Comparison of ENCODE assay signal across 17 mouse cellular contexts in genomic region chr2:157705777-157706158, GRCm38 (mm10). TPM values are rescaled to one million over a fixed set of nuclear protein-coding genes. Genes with fewer than 3 reads are reported as not detected.
A peak's percentile ranks its signal among the peaks of the same experiment; 100 is the strongest.
DNase-seq lines count a peak whose midpoint lies in the region; ATAC-seq and TF ChIP-seq lines count a peak whose summit lies in the region.
"Had no signal": no experiment of that assay in that cellular context is flagged by ENCODE, and none has a peak within 500 bp of the region (broad histone marks: within the 10 kb centered on the region; RNA-seq: fewer than 3 reads in every experiment).

No protein-coding gene starts in this region.

- H3K4me1 ChIP-seq in hindbrain, embryonic 10.5 days (replicated peaks): peaks cover 52% of the 10 kb centered on the region
- peaks cover 12% of the 10 kb centered on the region; the same call in 1 of the 2 replicates for H3K4me1 ChIP-seq in hindbrain, postnatal 0 days (ENCODE audit: insufficient read depth, low read length)
- peaks cover 62% of the 10 kb centered on the region for H3K4me1 ChIP-seq in midbrain, embryonic 13.5 days (replicated peaks)
- H3K4me1 ChIP-seq in midbrain, postnatal 0 days (ENCODE audit: insufficient read depth, low read length): peaks cover 21% of the 10 kb centered on the region
- H3K4me1 ChIP-seq in hindbrain, embryonic 15.5 days (replicated peaks): peaks cover 50% of the 10 kb centered on the region
- H3K4me1 ChIP-seq: liver, embryonic 13.5 days had no signal

- no peak for TF ChIP-seq CTCF in hindbrain, postnatal 0 days (IDR thresholded peaks at IDR 0.05; ENCODE audit: low read depth)
- TF ChIP-seq CTCF in midbrain, postnatal 0 days (IDR thresholded peaks at IDR 0.05): no peak

- DNase-seq in hindbrain, embryonic 10.5 days (ENCODE audit: low spot score): no peak
- DNase-seq in hindbrain, postnatal 0 days (ENCODE audit: low spot score): no peak
- no peak for DNase-seq in midbrain, postnatal 0 days (ENCODE audit: low spot score)
- no peak for DNase-seq in urinary bladder, postnatal 10 days (ENCODE audit: low spot score)
- no peak for DNase-seq in heart, adult 8-10 months (ENCODE audit: low spot score)
- DNase-seq: adrenal gland, postnatal 25 days; cerebellum, adult 11-12 months; cerebellum, postnatal 14 days; heart, postnatal 10 days; liver, embryonic 13.5 days; lung, embryonic 14.5 days; thymus, postnatal 36 days had no signal

- H3K4me3 ChIP-seq in hindbrain, embryonic 10.5 days: 0 out of 2 replicates have a peak overlapping the region, but pooled peaks have one; percentile 9
- H3K4me3 ChIP-seq in hindbrain, postnatal 0 days (ENCODE audit: low read length): no peak overlapping the region
- no peak overlapping the region for H3K4me3 ChIP-seq in midbrain, embryonic 13.5 days (replicated peaks)
- no peak overlapping the region for H3K4me3 ChIP-seq in midbrain, postnatal 0 days (ENCODE audit: low read depth, low read length)
- H3K4me3 ChIP-seq in hindbrain, embryonic 15.5 days: no peak overlapping the region
- H3K4me3 ChIP-seq: left cerebral cortex, adult 2 months; liver, embryonic 13.5 days had no signal

- no peak overlapping the region for H3K4me2 ChIP-seq in hindbrain, postnatal 0 days (ENCODE audit: low read depth, low read length)
- H3K4me2 ChIP-seq in midbrain, embryonic 13.5 days (replicated peaks): no peak overlapping the region
- no peak overlapping the region for H3K4me2 ChIP-seq in midbrain, postnatal 0 days (ENCODE audit: low read depth, low read length, poor library complexity, severe bottlenecking)
- H3K4me2 ChIP-seq in hindbrain, embryonic 15.5 days: no peak overlapping the region
- H3K4me2 ChIP-seq: heart, embryonic 11.5 days; liver, embryonic 13.5 days; lung, embryonic 14.5 days had no signal

- no peak for ATAC-seq in hindbrain, postnatal 0 days
- ATAC-seq in midbrain, embryonic 13.5 days: 0 out of 2 replicates have a peak, but pooled peaks have one; percentile 12
- no peak for ATAC-seq in midbrain, postnatal 0 days (ENCODE audit: low FRiP score)
- no peak for ATAC-seq in hindbrain, embryonic 15.5 days (ENCODE audit: low FRiP score, low read depth)
- ATAC-seq: inflammation-experienced regulatory T-cells, adult 6 months had no signal

- peaks cover 43% of the 10 kb centered on the region for H3K27me3 ChIP-seq in hindbrain, embryonic 10.5 days (ENCODE audit: insufficient read depth, poor library complexity, severe bottlenecking)
- H3K27me3 ChIP-seq in hindbrain, postnatal 0 days (ENCODE audit: insufficient read depth, low read length): no peaks in the 10 kb centered on the region
- no peaks in the 10 kb centered on the region for H3K27me3 ChIP-seq in midbrain, embryonic 13.5 days
- H3K27me3 ChIP-seq in midbrain, postnatal 0 days (ENCODE audit: insufficient read depth, low read length): no peaks in the 10 kb centered on the region
- H3K27me3 ChIP-seq in hindbrain, embryonic 15.5 days: no peaks in the 10 kb centered on the region

- 51% methylated on average over 8 of the region's 8 CpGs for WGBS in hindbrain, embryonic 10.5 days
- WGBS in hindbrain, postnatal 0 days: 37% methylated on average over 8 of the region's 8 CpGs
- 37% methylated on average over 8 of the region's 8 CpGs for WGBS in midbrain, embryonic 13.5 days
- 34% methylated on average over 8 of the region's 8 CpGs for WGBS in midbrain, postnatal 0 days
- 34% methylated on average over 8 of the region's 8 CpGs for WGBS in hindbrain, embryonic 15.5 days

- no peaks in the 10 kb centered on the region for H3K9me3 ChIP-seq in hindbrain, embryonic 10.5 days
- H3K9me3 ChIP-seq in hindbrain, postnatal 0 days (ENCODE audit: low read length): no peaks in the 10 kb centered on the region
- no peaks in the 10 kb centered on the region for H3K9me3 ChIP-seq in midbrain, embryonic 13.5 days
- no peaks in the 10 kb centered on the region for H3K9me3 ChIP-seq in midbrain, postnatal 0 days (ENCODE audit: low read length)
- no peaks in the 10 kb centered on the region for H3K9me3 ChIP-seq in hindbrain, embryonic 15.5 days
- H3K9me3 ChIP-seq: liver, embryonic 13.5 days had no signal

- H3K36me3 ChIP-seq in hindbrain, embryonic 10.5 days: no peaks in the 10 kb centered on the region
- no peaks in the 10 kb centered on the region for H3K36me3 ChIP-seq in hindbrain, postnatal 0 days (ENCODE audit: insufficient read depth, low read length)
- no peaks in the 10 kb centered on the region for H3K36me3 ChIP-seq in midbrain, embryonic 13.5 days
- no peaks in the 10 kb centered on the region for H3K36me3 ChIP-seq in midbrain, postnatal 0 days (ENCODE audit: insufficient read depth, low read length)
- H3K36me3 ChIP-seq in hindbrain, embryonic 15.5 days: no peaks in the 10 kb centered on the region
- H3K36me3 ChIP-seq: liver, embryonic 13.5 days had no signal

- peak overlapping the region; percentile 50 for H3K27ac ChIP-seq in hindbrain, embryonic 10.5 days
- no peak overlapping the region for H3K27ac ChIP-seq in hindbrain, postnatal 0 days
- H3K27ac ChIP-seq in midbrain, embryonic 13.5 days: peak overlapping the region; percentile 64
- no peak overlapping the region for H3K27ac ChIP-seq in midbrain, postnatal 0 days (ENCODE audit: low read depth, low read length)
- H3K27ac ChIP-seq in hindbrain, embryonic 15.5 days (replicated peaks): peak overlapping the region; percentile 69; the same call in 1 of the 2 replicates
- H3K27ac ChIP-seq: left cerebral cortex, adult 2 months; liver, embryonic 13.5 days had no signal

- H3K9ac ChIP-seq in hindbrain, postnatal 0 days (replicated peaks; ENCODE audit: low read length): no peak overlapping the region
- no peak overlapping the region for H3K9ac ChIP-seq in midbrain, embryonic 13.5 days (replicated peaks)
- H3K9ac ChIP-seq in midbrain, postnatal 0 days (replicated peaks; ENCODE audit: low read length, poor library complexity, severe bottlenecking): no peak overlapping the region
- H3K9ac ChIP-seq in hindbrain, embryonic 15.5 days: no peak overlapping the region
- H3K9ac ChIP-seq: liver, embryonic 13.5 days; lung, embryonic 14.5 days had no signal

RNA-seq across cellular contexts. Expression of gene Ctnnbl1, which starts 31.4 kb away (rescaled TPM):
- 93.4 and 95.9 TPM in 2 replicates for polyA plus RNA-seq in hindbrain, embryonic 10.5 days (2016; fragmentation: Nextera tagmentation; extraction: Ambion mirVana)
- total RNA-seq in hindbrain, postnatal 0 days (2014; rRNA removed): 28.7 and 30.3 TPM in 2 replicates
- 42.7 and 45.4 TPM in 2 replicates for polyA plus RNA-seq in hindbrain, postnatal 0 days (2015; fragmentation: Nextera tagmentation; extraction: Ambion mirVana)
- 87.5 and 87.8 TPM in 2 replicates for polyA plus RNA-seq in midbrain, embryonic 13.5 days (2015; fragmentation: Nextera tagmentation; extraction: Ambion mirVana)
- total RNA-seq in midbrain, postnatal 0 days (2014; rRNA removed): 33.7 and 40.0 TPM in 2 replicates
- 44.7 and 45.5 TPM in 2 replicates for polyA plus RNA-seq in midbrain, postnatal 0 days (2015; fragmentation: Nextera tagmentation; extraction: Ambion mirVana)
- polyA plus RNA-seq in hindbrain, embryonic 15.5 days (2015; fragmentation: Nextera tagmentation; extraction: Ambion mirVana): 55.6 and 58.9 TPM in 2 replicates
- 10 to 100 TPM in 2 of 4 experiments, 1 to 10 TPM in 2; 8.9 to 14.3 (median 10.1) TPM for total RNA-seq in heart, adult 8-10 months (2022)

Comparison
In these comparisons a context has a peak if more than half of its experiments do, and no peak if none do; other contexts are left out.
1. H3K27ac ChIP-seq: peak in hindbrain, embryonic 10.5 days (single experiment), midbrain, embryonic 13.5 days (single experiment) and hindbrain, embryonic 15.5 days (single experiment); none in hindbrain, postnatal 0 days (single experiment) and midbrain, postnatal 0 days (single experiment).